Mouse (Mus musculus): Measurements from ENCODE around the gene Efcab5.
"Not testable (repeated sequence)": the region's sequence is repeated elsewhere in the genome, so short reads cannot be mapped to it uniquely, and the experiment has no call there.

Efcab5 gene

GRCm38 (mm10) chr11:77174531-77174930, 14.2 kb downstream of the Efcab5 start:
- DNase-seq, result no peak

GRCm38 (mm10) chr11:77173731-77174130, 15.0 kb downstream of the Efcab5 start:
- DNase-seq, result no peak

- DNase-seq, result no peak
Observed at GRCm38 (mm10) chr11:77160744-77161143, 28.0 kb downstream of the Efcab5 start.

- no peak for DNase-seq
Observed at GRCm38 (mm10) chr11:77160341-77160740, 28.4 kb downstream of the Efcab5 start.

GRCm38 (mm10) chr11:77154214-77154613, 34.6 kb downstream of the Efcab5 start:
- DNase-seq, result no peak

GRCm38 (mm10) chr11:77150806-77151205, 38.0 kb downstream of the Efcab5 start:
- DNase-seq, result no peak

GRCm38 (mm10) chr11:77149783-77150630, 38.8 kb downstream of the Efcab5 start:
- not testable (repeated sequence) for DNase-seq

GRCm38 (mm10) chr11:77148774-77149173, 40.0 kb downstream of the Efcab5 start:
- no peak for DNase-seq

- DNase-seq, result no peak
Observed at GRCm38 (mm10) chr11:77147753-77148152, 41.0 kb downstream of the Efcab5 start.

GRCm38 (mm10) chr11:77145423-77145822, 43.3 kb downstream of the Efcab5 start:
- no peak for DNase-seq

GRCm38 (mm10) chr11:77141938-77142337, 46.8 kb downstream of the Efcab5 start:
- no peak for DNase-seq

- DNase-seq, result no peak
Observed at GRCm38 (mm10) chr11:77139976-77140375, 48.8 kb downstream of the Efcab5 start.

GRCm38 (mm10) chr11:77133450-77133849, 55.3 kb downstream of the Efcab5 start:
- no peak for DNase-seq

- peak; percentile 63 to 64 for DNase-seq
Observed at GRCm38 (mm10) chr11:77132580-77132979, 56.2 kb downstream of the Efcab5 start.

- DNase-seq, result no peak
Observed at GRCm38 (mm10) chr11:77128562-77128961, 60.2 kb downstream of the Efcab5 start.

GRCm38 (mm10) chr11:77111141-77111540, 77.6 kb downstream of the Efcab5 start:
- no peak for DNase-seq

- DNase-seq, result no peak
Observed at GRCm38 (mm10) chr11:77108442-77108841, 80.3 kb downstream of the Efcab5 start.

- DNase-seq, result not testable (repeated sequence)
Observed at GRCm38 (mm10) chr11:77107872-77108271, 80.9 kb downstream of the Efcab5 start.

- no peak for DNase-seq
Observed at GRCm38 (mm10) chr11:77106961-77107360, 81.8 kb downstream of the Efcab5 start.

- peak; percentile 87 to 88 for DNase-seq
Observed at GRCm38 (mm10) chr11:77100137-77100937, 88.4 kb downstream of the Efcab5 start.

GRCm38 (mm10) chr11:77098332-77098972, 90.3 kb downstream of the Efcab5 start:
- DNase-seq, result no peak

GRCm38 (mm10) chr11:77096991-77097390, 91.8 kb downstream of the Efcab5 start:
- no peak for DNase-seq

GRCm38 (mm10) chr11:77096581-77096980, 92.2 kb downstream of the Efcab5 start:
- DNase-seq, result no peak
